ENCODE assay signal across 22 mouse cellular contexts in the genomic region with DNA sequence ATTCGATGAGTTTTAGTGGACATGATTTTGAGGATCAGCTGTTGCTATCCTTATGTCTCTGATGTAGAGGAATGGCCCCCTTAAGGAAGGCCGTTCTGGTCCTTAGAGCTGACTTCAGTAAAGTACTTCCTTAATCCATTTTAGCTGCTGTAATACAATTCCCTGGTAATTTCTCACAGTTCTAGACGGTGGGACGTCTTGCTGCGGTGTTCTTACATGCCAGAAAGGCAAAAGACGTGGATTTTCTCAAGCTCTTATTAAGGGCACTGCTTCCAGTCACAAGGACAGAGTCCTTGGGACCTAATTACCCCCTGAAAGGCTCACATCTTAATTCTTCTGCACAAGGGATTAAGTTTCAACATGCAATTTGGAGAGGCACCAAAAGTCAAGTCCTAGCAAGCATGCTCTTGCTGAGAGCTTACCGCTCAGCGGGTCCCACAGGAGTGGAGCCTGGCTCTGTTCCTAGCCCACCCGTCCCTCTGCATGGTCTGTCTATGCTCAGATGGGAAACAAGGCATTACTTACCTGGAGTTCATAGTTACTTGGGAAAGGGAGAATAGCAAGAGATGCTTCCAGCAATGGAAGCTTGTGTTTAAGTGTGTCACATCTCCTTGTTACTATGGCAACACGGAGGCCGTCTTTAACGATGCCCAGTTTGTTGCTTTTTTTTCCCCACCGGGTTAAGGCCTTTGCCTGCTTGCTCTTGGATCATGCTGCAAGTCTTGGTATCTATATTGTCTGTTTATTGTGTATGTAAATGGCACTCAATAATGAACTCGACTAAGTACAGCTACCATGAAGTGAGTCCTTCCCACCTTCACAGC.
DNase-seq lines count a peak whose midpoint lies in the region; ATAC-seq and TF ChIP-seq lines count a peak whose summit lies in the region.
"Had no signal": no experiment of that assay in that cellular context is flagged by ENCODE, and none has a peak within 500 bp of the region (broad histone marks: within the 10 kb centered on the region; RNA-seq: fewer than 3 reads in every experiment).

No protein-coding gene starts in this region.

- no peak for TF ChIP-seq CTCF in hindbrain, postnatal 0 days (IDR thresholded peaks at IDR 0.05; ENCODE audit: low read depth)

- DNase-seq in embryonic facial prominence, embryonic 10.5 days (ENCODE audit: low spot score): no peak
- peak; percentile 57 for DNase-seq in hindbrain, postnatal 0 days (ENCODE audit: low spot score)
- peak; percentile 10 for DNase-seq in MN1 (ENCODE audit: low spot score)
- no peak for DNase-seq in thymus, postnatal 36 days
- DNase-seq in adrenal gland, adult 8-10 months: no peak
- DNase-seq: adrenal gland, postnatal 14 days; B cell, adult 2 months; cerebellum, adult 11 months; cerebellum, adult 8-10 months; cerebellum, postnatal 14 days; gastrocnemius, postnatal 10 days; heart, adult 2 months; kidney, adult 11 months had no signal

- ATAC-seq in embryonic facial prominence, embryonic 13.5 days (ENCODE audit: insufficient number of reproducible peaks, insufficient read depth, low FRiP score, low TSS enrichment, low read depth): 0 out of 2 replicates have a peak, but pooled peaks have one; percentile 65
- no peak for ATAC-seq in hindbrain, postnatal 0 days
- ATAC-seq in hindbrain, embryonic 12.5 days (ENCODE audit: low FRiP score): no peak
- ATAC-seq in embryonic facial prominence, embryonic 15.5 days (ENCODE audit: insufficient number of reproducible peaks, low FRiP score, low TSS enrichment, low read depth): 0 out of 2 replicates have a peak, but pooled peaks have one; percentile 51
- ATAC-seq: CD4-positive, CD25-positive, alpha-beta regulatory T cell, adult 4 months; forebrain, embryonic 15.5 days had no signal

- H3K27me3 ChIP-seq in embryonic facial prominence, embryonic 13.5 days: no peaks in the 10 kb centered on the region
- H3K27me3 ChIP-seq in embryonic facial prominence, embryonic 10.5 days (replicated peaks; ENCODE audit: low read depth, poor library complexity, severe bottlenecking): no peaks in the 10 kb centered on the region
- H3K27me3 ChIP-seq in hindbrain, postnatal 0 days (ENCODE audit: insufficient read depth, low read length): no peaks in the 10 kb centered on the region
- H3K27me3 ChIP-seq in hindbrain, embryonic 12.5 days: no peaks in the 10 kb centered on the region
- H3K27me3 ChIP-seq in embryonic facial prominence, embryonic 15.5 days: no peaks in the 10 kb centered on the region
- H3K27me3 ChIP-seq: forebrain, embryonic 15.5 days; heart, embryonic 12.5 days; hindbrain, embryonic 15.5 days had no signal

- H3K4me3 ChIP-seq in embryonic facial prominence, embryonic 13.5 days: no peak overlapping the region
- no peak overlapping the region for H3K4me3 ChIP-seq in embryonic facial prominence, embryonic 10.5 days
- no peak overlapping the region for H3K4me3 ChIP-seq in hindbrain, postnatal 0 days (ENCODE audit: low read length)
- no peak overlapping the region for H3K4me3 ChIP-seq in hindbrain, embryonic 12.5 days
- H3K4me3 ChIP-seq in embryonic facial prominence, embryonic 15.5 days (replicated peaks): no peak overlapping the region
- H3K4me3 ChIP-seq: forebrain, embryonic 15.5 days; heart, adult 2 months; heart, embryonic 12.5 days; hindbrain, embryonic 10.5 days; hindbrain, embryonic 15.5 days had no signal

- 0 out of 2 replicates have a peak, but pooled peaks cover 3% of the 10 kb centered on the region for H3K4me1 ChIP-seq in embryonic facial prominence, embryonic 13.5 days
- H3K4me1 ChIP-seq in embryonic facial prominence, embryonic 10.5 days: 0 out of 2 replicates have a peak, but pooled peaks cover 3% of the 10 kb centered on the region
- no peaks in the 10 kb centered on the region; the same call in 1 of the 2 replicates for H3K4me1 ChIP-seq in hindbrain, postnatal 0 days (ENCODE audit: insufficient read depth, low read length)
- H3K4me1 ChIP-seq in hindbrain, embryonic 12.5 days: no peaks in the 10 kb centered on the region
- H3K4me1 ChIP-seq in embryonic facial prominence, embryonic 15.5 days: 0 out of 2 replicates have a peak, but pooled peaks cover 9% of the 10 kb centered on the region
- H3K4me1 ChIP-seq: heart, embryonic 12.5 days; hindbrain, embryonic 10.5 days had no signal

- no peak overlapping the region for H3K9ac ChIP-seq in embryonic facial prominence, embryonic 13.5 days
- no peak overlapping the region for H3K9ac ChIP-seq in hindbrain, postnatal 0 days (replicated peaks; ENCODE audit: low read length)
- H3K9ac ChIP-seq in hindbrain, embryonic 12.5 days: no peak overlapping the region
- no peak overlapping the region for H3K9ac ChIP-seq in embryonic facial prominence, embryonic 15.5 days
- H3K9ac ChIP-seq: forebrain, embryonic 15.5 days; heart, embryonic 12.5 days; hindbrain, embryonic 15.5 days had no signal

- no peak overlapping the region for H3K4me2 ChIP-seq in embryonic facial prominence, embryonic 13.5 days
- H3K4me2 ChIP-seq in hindbrain, postnatal 0 days (ENCODE audit: low read depth, low read length): no peak overlapping the region
- no peak overlapping the region for H3K4me2 ChIP-seq in hindbrain, embryonic 12.5 days (replicated peaks)
- no peak overlapping the region for H3K4me2 ChIP-seq in embryonic facial prominence, embryonic 15.5 days (replicated peaks)
- H3K4me2 ChIP-seq: forebrain, embryonic 15.5 days; heart, embryonic 12.5 days; hindbrain, embryonic 15.5 days had no signal

- H3K9me3 ChIP-seq in embryonic facial prominence, embryonic 13.5 days: no peaks in the 10 kb centered on the region
- H3K9me3 ChIP-seq in embryonic facial prominence, embryonic 10.5 days: no peaks in the 10 kb centered on the region
- H3K9me3 ChIP-seq in hindbrain, postnatal 0 days (ENCODE audit: low read length): no peaks in the 10 kb centered on the region
- no peaks in the 10 kb centered on the region for H3K9me3 ChIP-seq in hindbrain, embryonic 12.5 days (replicated peaks)
- no peaks in the 10 kb centered on the region for H3K9me3 ChIP-seq in embryonic facial prominence, embryonic 15.5 days (replicated peaks)
- H3K9me3 ChIP-seq: forebrain, embryonic 15.5 days; heart, embryonic 12.5 days; hindbrain, embryonic 10.5 days; hindbrain, embryonic 15.5 days had no signal

- 56% methylated on average over 14 of the region's 14 CpGs for WGBS in embryonic facial prominence, embryonic 13.5 days
- WGBS in embryonic facial prominence, embryonic 10.5 days: 79% methylated on average over 14 of the region's 14 CpGs
- 59% methylated on average over 14 of the region's 14 CpGs for WGBS in hindbrain, postnatal 0 days
- WGBS in hindbrain, embryonic 12.5 days: 85% methylated on average over 14 of the region's 14 CpGs
- WGBS in embryonic facial prominence, embryonic 15.5 days: 50% methylated on average over 14 of the region's 14 CpGs

- H3K36me3 ChIP-seq in embryonic facial prominence, embryonic 13.5 days: no peaks in the 10 kb centered on the region
- H3K36me3 ChIP-seq in embryonic facial prominence, embryonic 10.5 days (replicated peaks): no peaks in the 10 kb centered on the region
- no peaks in the 10 kb centered on the region for H3K36me3 ChIP-seq in hindbrain, postnatal 0 days (ENCODE audit: insufficient read depth, low read length)
- no peaks in the 10 kb centered on the region for H3K36me3 ChIP-seq in hindbrain, embryonic 12.5 days
- H3K36me3 ChIP-seq in embryonic facial prominence, embryonic 15.5 days: no peaks in the 10 kb centered on the region
- H3K36me3 ChIP-seq: forebrain, embryonic 15.5 days; G1E; heart, embryonic 12.5 days; hindbrain, embryonic 10.5 days; hindbrain, embryonic 15.5 days had no signal

- peak overlapping the region; percentile 11; the same call in 1 of the 2 replicates for H3K27ac ChIP-seq in embryonic facial prominence, embryonic 13.5 days
- H3K27ac ChIP-seq in embryonic facial prominence, embryonic 10.5 days (replicated peaks): no peak overlapping the region
- 0 out of 2 replicates have a peak overlapping the region, but pooled peaks have one; percentile 8 for H3K27ac ChIP-seq in hindbrain, postnatal 0 days
- no peak overlapping the region for H3K27ac ChIP-seq in hindbrain, embryonic 12.5 days
- peak overlapping the region; percentile 48; the same call in 1 of the 2 replicates for H3K27ac ChIP-seq in embryonic facial prominence, embryonic 15.5 days (replicated peaks)
- H3K27ac ChIP-seq: forebrain, embryonic 15.5 days; heart, adult 2 months; hindbrain, embryonic 10.5 days; hindbrain, embryonic 15.5 days had no signal

Comparison
In these comparisons a context has a peak if more than half of its experiments do, and no peak if none do; other contexts are left out.
1. H3K27ac ChIP-seq: peak in embryonic facial prominence, embryonic 13.5 days (single experiment), hindbrain, postnatal 0 days (single experiment) and embryonic facial prominence, embryonic 15.5 days (single experiment); none in embryonic facial prominence, embryonic 10.5 days (single experiment) and hindbrain, embryonic 12.5 days (single experiment).
2. ATAC-seq: peak in embryonic facial prominence, embryonic 13.5 days (single experiment) and embryonic facial prominence, embryonic 15.5 days (single experiment); none in hindbrain, postnatal 0 days (single experiment) and hindbrain, embryonic 12.5 days (single experiment).
3. DNase-seq: peak in hindbrain, postnatal 0 days (single experiment) and MN1 (single experiment); none in embryonic facial prominence, embryonic 10.5 days (single experiment), thymus, postnatal 36 days (0 of 2) and adrenal gland, adult 8-10 months (single experiment).